8 mouse cellular contexts compared by ENCODE assay signal in the genomic region with DNA sequence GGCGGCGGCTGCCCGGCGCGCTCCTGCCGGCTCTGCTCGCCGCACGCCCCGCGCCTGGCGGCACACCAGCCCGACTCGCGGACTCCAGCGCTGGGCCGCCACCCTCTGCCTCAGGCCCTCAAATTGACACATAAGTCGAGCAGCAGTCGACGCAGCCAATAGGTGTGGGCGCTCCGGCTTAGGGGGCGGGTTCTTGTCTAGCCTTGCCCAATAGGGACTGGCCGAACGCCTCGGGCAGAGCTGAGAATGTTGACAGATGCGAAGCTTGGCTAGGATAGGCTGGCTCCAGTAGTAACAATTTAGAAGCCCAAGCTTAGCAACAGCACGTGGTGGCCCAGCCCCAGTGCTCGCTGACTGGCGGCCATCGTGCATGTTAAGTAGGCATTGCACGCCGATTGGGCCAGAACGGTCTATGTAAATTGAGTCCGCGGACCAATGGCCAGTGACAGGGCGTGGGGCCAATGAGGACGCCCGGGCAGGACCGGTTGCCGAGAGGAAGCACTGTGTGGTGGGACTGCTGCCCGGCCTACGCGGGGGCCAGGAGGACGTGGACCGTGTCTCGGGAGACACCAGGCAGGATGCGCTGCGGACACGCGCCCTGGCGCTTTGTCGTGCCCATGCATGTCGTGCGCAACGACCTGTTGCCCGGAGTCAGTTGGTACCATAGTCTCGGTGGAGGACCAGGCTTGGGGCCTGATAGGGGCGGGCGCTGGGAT. TPM values are rescaled to one million over a fixed set of nuclear protein-coding genes. Genes with fewer than 3 reads are reported as not detected.
A peak's percentile ranks its signal among the peaks of the same experiment; 100 is the strongest.
DNase-seq lines count a peak whose midpoint lies in the region; ATAC-seq and TF ChIP-seq lines count a peak whose summit lies in the region.

A gene (minus strand): TSS at position 120 of the 716 bp plus-strand sequence.

- peak; percentile 90 for TF ChIP-seq POLR2A in heart, adult 2 months (IDR thresholded peaks at IDR 0.05; ENCODE audit: insufficient read depth, low read depth, low read length)

- peak; percentile 41; the same call in 1 of the 2 replicates for TF ChIP-seq EP300 in heart, adult 2 months (IDR thresholded peaks at IDR 0.05; ENCODE audit: insufficient read depth, low read depth, low read length)

- H3K9me3 ChIP-seq in embryonic facial prominence, embryonic 14.5 days (ENCODE audit: control insufficient read depth, low read length), result no peaks in the 10 kb centered on the region
- H3K9me3 ChIP-seq in limb, embryonic 13.5 days, result no peaks in the 10 kb centered on the region
- no peaks in the 10 kb centered on the region for H3K9me3 ChIP-seq in midbrain, embryonic 16.5 days (replicated peaks; ENCODE audit: control insufficient read depth, low read length, poor library complexity, severe bottlenecking)

- H3K36me3 ChIP-seq in embryonic facial prominence, embryonic 14.5 days (ENCODE audit: control insufficient read depth, insufficient read depth, low read length), result peaks cover 19% of the 10 kb centered on the region; the same call in 1 of the 2 replicates
- peaks cover 9% of the 10 kb centered on the region for H3K36me3 ChIP-seq in heart, adult 2 months (ENCODE audit: control insufficient read depth, insufficient read depth, low read length)
- peaks cover 17% of the 10 kb centered on the region for H3K36me3 ChIP-seq in limb, embryonic 13.5 days
- no peaks in the 10 kb centered on the region for H3K36me3 ChIP-seq in midbrain, embryonic 16.5 days (ENCODE audit: control insufficient read depth, insufficient read depth, low read length)

- peak within 1 kb of the TSS; percentile 92 for H3K27ac ChIP-seq in embryonic facial prominence, embryonic 14.5 days (replicated peaks; ENCODE audit: low read depth, low read length)
- peak within 1 kb of the TSS; percentile 97 for H3K27ac ChIP-seq in heart, adult 2 months
- H3K27ac ChIP-seq in limb, embryonic 13.5 days, result peak within 1 kb of the TSS; percentile 92
- peak within 1 kb of the TSS; percentile 89 for H3K27ac ChIP-seq in midbrain, embryonic 16.5 days (ENCODE audit: low read length)

- no peaks in the 10 kb centered on the region for H3K27me3 ChIP-seq in embryonic facial prominence, embryonic 14.5 days (replicated peaks; ENCODE audit: control insufficient read depth, insufficient read depth, low read length)
- H3K27me3 ChIP-seq in heart, adult 2 months (ENCODE audit: control insufficient read depth, insufficient read depth, low read length), result no peaks in the 10 kb centered on the region
- no peaks in the 10 kb centered on the region for H3K27me3 ChIP-seq in limb, embryonic 13.5 days
- no peaks in the 10 kb centered on the region for H3K27me3 ChIP-seq in midbrain, embryonic 16.5 days (ENCODE audit: control insufficient read depth, insufficient read depth, low read depth, low read length)

- DNase-seq in 3T3-L1 (ENCODE audit: low read depth, low spot score), result peak; percentile 100
- peak; percentile 95 to 98 for DNase-seq in adrenal gland, postnatal 4 days (ENCODE audit: low spot score in 2 of 2)
- peak; percentile 100 for DNase-seq in embryonic facial prominence, embryonic 14.5 days (ENCODE audit: low spot score)
- peak; percentile 97 to 100 for DNase-seq in heart, adult 2 months
- peak; percentile 99 to 100 for DNase-seq in kidney, adult 8-10 months
- peak; percentile 93 to 96 for DNase-seq in spleen, postnatal 10 days (ENCODE audit: low spot score in 2 of 2)

- ATAC-seq in embryonic facial prominence, embryonic 14.5 days (ENCODE audit: low read depth), result peak; percentile 99
- ATAC-seq in limb, embryonic 13.5 days (ENCODE audit: low FRiP score, low read depth), result peak; percentile 99
- ATAC-seq in midbrain, embryonic 16.5 days, result peak; percentile 99

- H3K4me3 ChIP-seq in embryonic facial prominence, embryonic 14.5 days (ENCODE audit: low read depth, low read length), result peak within 1 kb of the TSS; percentile 95
- peak within 1 kb of the TSS; percentile 89 for H3K4me3 ChIP-seq in heart, adult 2 months
- H3K4me3 ChIP-seq in limb, embryonic 13.5 days, result peak within 1 kb of the TSS; percentile 96
- H3K4me3 ChIP-seq in midbrain, embryonic 16.5 days (ENCODE audit: low read depth, low read length), result peak within 1 kb of the TSS; percentile 92

- intact Hi-C loops in heart, adult 2 months (cut with DNase I), result loop anchor here (10.0 kb wide), 1 partner anchor 533 kb away; a partner anchor contains a TSS

- H3K79me2 ChIP-seq in heart, adult 2 months (replicated peaks; ENCODE audit: control insufficient read depth, insufficient read depth, low read length), result 0 out of 2 replicates have a peak, but pooled peaks cover 2% of the 10 kb centered on the region

- H3K4me1 ChIP-seq in embryonic facial prominence, embryonic 14.5 days (ENCODE audit: control insufficient read depth, insufficient read depth, low read length), result peaks cover 34% of the 10 kb centered on the region
- peaks cover 39% of the 10 kb centered on the region for H3K4me1 ChIP-seq in heart, adult 2 months (ENCODE audit: control insufficient read depth, insufficient read depth, low read length)
- H3K4me1 ChIP-seq in limb, embryonic 13.5 days, result peaks cover 52% of the 10 kb centered on the region
- peaks cover 36% of the 10 kb centered on the region for H3K4me1 ChIP-seq in midbrain, embryonic 16.5 days (ENCODE audit: control insufficient read depth, insufficient read depth, low read length)

- TF ChIP-seq CTCF in heart, adult 2 months (IDR thresholded peaks at IDR 0.05), result no peak

- peak within 1 kb of the TSS; percentile 53 for H3K4me2 ChIP-seq in embryonic facial prominence, embryonic 14.5 days (ENCODE audit: low read depth, low read length)
- H3K4me2 ChIP-seq in limb, embryonic 13.5 days (replicated peaks), result peak within 1 kb of the TSS; percentile 85
- peak within 1 kb of the TSS; percentile 79 for H3K4me2 ChIP-seq in midbrain, embryonic 16.5 days (ENCODE audit: low read length)

- under 1% methylated on average over 33 of the region's 60 CpGs for WGBS in embryonic facial prominence, embryonic 14.5 days
- WGBS in heart, adult 2 months, result under 1% methylated on average over 60 of the region's 60 CpGs
- WGBS in limb, embryonic 13.5 days, result under 1% methylated on average over 53 of the region's 60 CpGs
- WGBS in midbrain, embryonic 16.5 days, result under 1% methylated on average over 60 of the region's 60 CpGs

- peak within 1 kb of the TSS; percentile 91 for H3K9ac ChIP-seq in embryonic facial prominence, embryonic 14.5 days (ENCODE audit: low read depth, low read length)
- peak within 1 kb of the TSS; percentile 93 for H3K9ac ChIP-seq in heart, adult 2 months (ENCODE audit: low read depth, low read length)
- H3K9ac ChIP-seq in limb, embryonic 13.5 days, result peak within 1 kb of the TSS; percentile 87
- peak within 1 kb of the TSS; percentile 87 for H3K9ac ChIP-seq in midbrain, embryonic 16.5 days (ENCODE audit: low read depth, low read length)

RNA-seq across cellular contexts. Expression of the gene that starts here (rescaled TPM):
- total RNA-seq in adrenal gland, postnatal 4 days (2021), result 100 to 1,000 TPM; 145 to 158 TPM
- 53.5 and 53.7 TPM in 2 replicates for polyA plus RNA-seq in embryonic facial prominence, embryonic 14.5 days (2014; fragmentation: Nextera tagmentation; extraction: Ambion mirVana)
- 10 to 100 TPM; 63.3 to 71.4 TPM for total RNA-seq in heart, adult 2 months (2021)
- 78.1 and 89.8 TPM in 2 replicates for polyA plus RNA-seq in heart, adult 2 months (2012; rRNA removed)
- 36.4 and 39.6 TPM in 2 replicates for polyA plus RNA-seq in limb, embryonic 13.5 days (2015; fragmentation: Nextera tagmentation; extraction: Ambion mirVana)
- polyA plus RNA-seq in midbrain, embryonic 16.5 days (2015; fragmentation: Nextera tagmentation; extraction: Ambion mirVana), result 32.0 and 33.9 TPM in 2 replicates

Comparison
In these comparisons a context has a peak if more than half of its experiments do, and no peak if none do; other contexts are left out.
1. Peak in every context shown above with its lines: DNase-seq, ATAC-seq, H3K4me3 ChIP-seq and H3K27ac ChIP-seq.